ENCODE assay signal across 44 mouse cellular contexts in the genomic region with DNA sequence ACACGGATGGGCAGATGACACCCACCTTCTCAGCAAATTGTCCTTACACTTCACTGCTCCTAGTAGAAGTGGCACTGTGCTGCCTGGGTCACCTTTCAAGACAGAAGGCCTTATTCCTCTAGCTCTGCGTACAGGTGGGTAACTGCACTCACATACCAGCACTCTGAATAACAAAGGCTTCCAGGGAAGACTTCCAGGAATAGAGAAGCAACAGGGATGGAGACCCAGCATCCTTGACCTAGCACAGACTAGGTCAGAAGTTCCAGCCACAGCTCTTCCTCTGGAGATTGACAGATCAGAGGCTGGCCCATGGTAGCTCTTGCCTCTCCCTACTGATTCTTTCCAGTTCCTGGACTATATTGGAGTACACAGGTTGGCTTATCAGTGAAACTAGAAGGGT. TPM values are rescaled to one million over a fixed set of nuclear protein-coding genes. Genes with fewer than 3 reads are reported as not detected.
"Had no signal": no experiment of that assay in that cellular context is flagged by ENCODE, and none has a peak within 500 bp of the region (broad histone marks: within the 10 kb centered on the region; RNA-seq: fewer than 3 reads in every experiment).

No protein-coding gene starts in this region.

- H3K4me3 ChIP-seq: heart, embryonic 12.5 days; heart, embryonic 13.5 days; heart, embryonic 15.5 days; hindbrain, embryonic 10.5 days; hindbrain, embryonic 12.5 days; hindbrain, embryonic 13.5 days; hindbrain, embryonic 15.5 days; intestine, embryonic 15.5 days; kidney, embryonic 15.5 days; layer of hippocampus, adult 2 months; left cerebral cortex, adult 2 months had no signal

- H3K27me3 ChIP-seq: heart, embryonic 12.5 days; heart, embryonic 13.5 days; heart, embryonic 15.5 days; hindbrain, embryonic 12.5 days; hindbrain, embryonic 13.5 days; hindbrain, embryonic 15.5 days; intestine, embryonic 15.5 days; kidney, embryonic 15.5 days had no signal

- H3K9ac ChIP-seq: heart, embryonic 12.5 days; heart, embryonic 13.5 days; heart, embryonic 15.5 days; hindbrain, embryonic 12.5 days; hindbrain, embryonic 13.5 days; hindbrain, embryonic 14.5 days; hindbrain, embryonic 15.5 days; intestine, embryonic 15.5 days; kidney, embryonic 15.5 days had no signal

- H3K4me1 ChIP-seq: heart, embryonic 15.5 days; hindbrain, embryonic 10.5 days; hindbrain, embryonic 12.5 days; hindbrain, embryonic 13.5 days; hindbrain, embryonic 15.5 days; intestine, embryonic 15.5 days; kidney, embryonic 15.5 days had no signal

- H3K27ac ChIP-seq: heart, embryonic 13.5 days; heart, embryonic 15.5 days; hindbrain, embryonic 10.5 days; hindbrain, embryonic 12.5 days; hindbrain, embryonic 13.5 days; hindbrain, embryonic 14.5 days; hindbrain, embryonic 15.5 days; hindbrain, postnatal 0 days; intestine, embryonic 15.5 days; kidney, embryonic 15.5 days; kidney, postnatal 0 days; layer of hippocampus, adult 2 months; left cerebral cortex, adult 2 months had no signal

- ATAC-seq: hindbrain, embryonic 16.5 days; hindbrain, postnatal 0 days; inflammation-experienced regulatory T-cells, adult 6 months; intestine, embryonic 15.5 days; intestine, embryonic 16.5 days; intestine, postnatal 0 days had no signal

- DNase-seq: heart, postnatal 10 days; heart, postnatal 14 days; heart, postnatal 36 days; heart, postnatal 4 days; kidney, adult 11 months; kidney, adult 18-20 months; kidney, adult 2 months; kidney, adult 8-10 months; kidney, adult 9 months; kidney, postnatal 10 days; kidney, postnatal 14 days; kidney, postnatal 25 days; kidney, postnatal 36 days; kidney, postnatal 4 days; layer of hippocampus, adult 9-11 months; layer of hippocampus, postnatal 36 days had no signal

- H3K36me3 ChIP-seq: heart, embryonic 12.5 days; heart, embryonic 13.5 days; heart, embryonic 15.5 days; hindbrain, embryonic 10.5 days; hindbrain, embryonic 12.5 days; hindbrain, embryonic 13.5 days; hindbrain, embryonic 15.5 days; intestine, embryonic 15.5 days; kidney, embryonic 15.5 days had no signal

- H3K9me3 ChIP-seq: heart, embryonic 12.5 days; heart, embryonic 15.5 days; hindbrain, embryonic 12.5 days; hindbrain, embryonic 13.5 days; hindbrain, embryonic 15.5 days; intestine, embryonic 15.5 days; kidney, embryonic 15.5 days had no signal

- H3K4me2 ChIP-seq: heart, embryonic 12.5 days; heart, embryonic 13.5 days; heart, embryonic 15.5 days; hindbrain, embryonic 12.5 days; hindbrain, embryonic 13.5 days; hindbrain, embryonic 14.5 days; hindbrain, embryonic 15.5 days; intestine, embryonic 15.5 days; kidney, embryonic 15.5 days had no signal

RNA-seq across cellular contexts. Expression of gene Gm43302, which starts 47.8 kb away (rescaled TPM):
- total RNA-seq: heart, postnatal 4 days; hematopoietic stem cell, adult 5-6 weeks; layer of hippocampus, adult 2 months; layer of hippocampus, adult 8-10 months; layer of hippocampus, postnatal 10 days; layer of hippocampus, postnatal 14 days; layer of hippocampus, postnatal 36 days; left cerebral cortex, adult 18-20 months; left cerebral cortex, adult 2 months; left cerebral cortex, adult 8-10 months had no signal
- polyA plus RNA-seq: heart, embryonic 12.5 days; heart, embryonic 15.5 days; heart, embryonic 16.5 days; hindbrain, embryonic 10.5 days; hindbrain, embryonic 16.5 days; hindbrain, postnatal 0 days; intestine, embryonic 14.5 days; intestine, postnatal 0 days; kidney, embryonic 14.5 days; kidney, embryonic 16.5 days; kidney, postnatal 0 days had no signal
